Mouse (Mus musculus): ENCODE measurements around the gene Smarcc1. TPM values are rescaled to one million over a fixed set of nuclear protein-coding genes. Genes with fewer than 3 reads are reported as not detected.

Smarcc1 gene
- polyA plus RNA-seq, 1 experiment: 127 TPM

GRCm38 (mm10) chr9:110162441-110162840 is 44.9 kb downstream of the Smarcc1 start:
- H3K27ac ChIP-seq (ENCODE audit: insufficient read depth, low read length): no peak overlapping the region
- TF ChIP-seq CTCF (IDR thresholded peaks at IDR 0.05; ENCODE audit: borderline replicate concordance, insufficient read depth, low read length): no peak
- 0 out of 2 replicates have a peak, but pooled peaks cover 7% of the 10 kb centered on the region for H3K4me1 ChIP-seq (ENCODE audit: control insufficient read depth, insufficient read depth, low read length)
- no peak overlapping the region for H3K4me3 ChIP-seq (ENCODE audit: insufficient read depth, low read length)

GRCm38 (mm10) chr9:110163071-110163470 is 45.6 kb downstream of the Smarcc1 start:
- no peak overlapping the region for H3K27ac ChIP-seq (ENCODE audit: insufficient read depth, low read length)
- TF ChIP-seq POLR2A (IDR thresholded peaks at IDR 0.05; ENCODE audit: low read depth, low read length) (no peak), CTCF (IDR thresholded peaks at IDR 0.05; ENCODE audit: borderline replicate concordance, insufficient read depth, low read length) (no peak)
- H3K4me3 ChIP-seq (ENCODE audit: insufficient read depth, low read length): no peak overlapping the region
- 0 out of 2 replicates have a peak, but pooled peaks cover 7% of the 10 kb centered on the region for H3K4me1 ChIP-seq (ENCODE audit: control insufficient read depth, insufficient read depth, low read length)

GRCm38 (mm10) chr9:110170858-110171257 is 53.4 kb downstream of the Smarcc1 start:
- H3K4me3 ChIP-seq (ENCODE audit: insufficient read depth, low read length): no peak overlapping the region
- TF ChIP-seq CTCF (IDR thresholded peaks at IDR 0.05; ENCODE audit: borderline replicate concordance, insufficient read depth, low read length) (no peak), POLR2A (IDR thresholded peaks at IDR 0.05; ENCODE audit: low read depth, low read length) (no peak)
- peaks cover 2% of the 10 kb centered on the region; the same call in 1 of the 2 replicates for H3K4me1 ChIP-seq (ENCODE audit: control insufficient read depth, insufficient read depth, low read length)
- H3K27ac ChIP-seq (ENCODE audit: insufficient read depth, low read length): peak overlapping the region; percentile 45; the same call in 1 of the 2 replicates

- no peaks in the 10 kb centered on the region for H3K4me1 ChIP-seq (ENCODE audit: control insufficient read depth, insufficient read depth, low read length)
- H3K4me3 ChIP-seq (ENCODE audit: insufficient read depth, low read length): no peak overlapping the region
- no peak overlapping the region for H3K27ac ChIP-seq (ENCODE audit: insufficient read depth, low read length)
- TF ChIP-seq CTCF (IDR thresholded peaks at IDR 0.05; ENCODE audit: borderline replicate concordance, insufficient read depth, low read length): no peak
- TF ChIP-seq POLR2A (IDR thresholded peaks at IDR 0.05; ENCODE audit: low read depth, low read length): no peak
Measured at GRCm38 (mm10) chr9:110199870-110200269, 82.4 kb downstream of the Smarcc1 start.

- H3K4me3 ChIP-seq (ENCODE audit: insufficient read depth, low read length): no peak overlapping the region
- H3K27ac ChIP-seq (ENCODE audit: insufficient read depth, low read length): peak overlapping the region; percentile 11; the same call in 1 of the 2 replicates
- peaks cover 5% of the 10 kb centered on the region for H3K4me1 ChIP-seq (ENCODE audit: control insufficient read depth, insufficient read depth, low read length)
- no peak for TF ChIP-seq CTCF (IDR thresholded peaks at IDR 0.05; ENCODE audit: borderline replicate concordance, insufficient read depth, low read length)
- TF ChIP-seq POLR2A (IDR thresholded peaks at IDR 0.05; ENCODE audit: low read depth, low read length): no peak
Measured at GRCm38 (mm10) chr9:110205526-110206404, 88.3 kb downstream of the Smarcc1 start.

DNA sequence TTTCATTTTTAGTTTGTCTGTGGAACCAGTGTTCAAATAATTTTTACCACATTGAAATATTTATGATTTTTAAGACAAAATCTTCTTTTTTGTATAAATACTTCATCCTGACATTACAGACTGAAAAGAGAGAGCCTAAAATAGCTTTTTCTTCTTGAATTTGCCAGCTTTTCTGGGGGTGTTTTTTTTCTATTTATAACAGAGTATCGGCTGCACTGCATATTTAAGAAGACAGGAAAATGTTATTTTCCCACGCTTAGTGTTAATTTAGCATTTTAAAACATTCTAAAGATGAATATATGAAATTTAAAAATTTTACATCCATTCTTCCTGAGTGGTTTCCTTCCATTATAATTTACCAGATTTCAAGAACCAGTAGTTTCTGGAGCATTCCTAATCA is 88.9 kb downstream of the Smarcc1 start:
- no peak for TF ChIP-seq CTCF (IDR thresholded peaks at IDR 0.05; ENCODE audit: borderline replicate concordance, insufficient read depth, low read length)
- no peak for TF ChIP-seq POLR2A (IDR thresholded peaks at IDR 0.05; ENCODE audit: low read depth, low read length)
- H3K27ac ChIP-seq (ENCODE audit: insufficient read depth, low read length): no peak overlapping the region
- no peak overlapping the region for H3K4me3 ChIP-seq (ENCODE audit: insufficient read depth, low read length)
- peaks cover 5% of the 10 kb centered on the region for H3K4me1 ChIP-seq (ENCODE audit: control insufficient read depth, insufficient read depth, low read length)

DNA sequence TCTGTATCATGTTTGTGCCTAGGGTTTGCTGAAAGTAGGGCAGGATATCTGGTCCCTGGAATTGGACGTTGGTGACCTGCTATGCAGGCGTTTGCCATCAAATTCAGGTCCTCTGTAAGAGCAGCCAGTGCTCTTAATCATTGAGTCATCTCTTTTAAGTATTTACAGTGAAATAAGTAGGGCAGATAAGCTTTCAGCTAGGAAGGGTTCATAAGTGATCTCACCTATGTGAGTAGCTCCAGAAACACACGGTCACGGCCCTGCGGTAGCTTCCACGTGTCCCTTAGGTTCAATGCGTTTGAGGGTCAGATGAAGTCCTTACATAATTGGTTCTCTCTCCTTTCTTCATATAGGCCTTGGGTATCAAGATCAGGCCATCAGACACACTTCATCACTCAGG is 90.8 kb downstream of the Smarcc1 start:
- Histone ChIP-seq H3K4me3 (ENCODE audit: insufficient read depth, low read length) (no peak overlapping the region), H3K4me1 (ENCODE audit: control insufficient read depth, insufficient read depth, low read length) (peaks cover 5% of the 10 kb centered on the region), H3K27ac (ENCODE audit: insufficient read depth, low read length) (no peak overlapping the region)
- TF ChIP-seq POLR2A (IDR thresholded peaks at IDR 0.05; ENCODE audit: low read depth, low read length) (no peak), CTCF (IDR thresholded peaks at IDR 0.05; ENCODE audit: borderline replicate concordance, insufficient read depth, low read length) (no peak)

DNA sequence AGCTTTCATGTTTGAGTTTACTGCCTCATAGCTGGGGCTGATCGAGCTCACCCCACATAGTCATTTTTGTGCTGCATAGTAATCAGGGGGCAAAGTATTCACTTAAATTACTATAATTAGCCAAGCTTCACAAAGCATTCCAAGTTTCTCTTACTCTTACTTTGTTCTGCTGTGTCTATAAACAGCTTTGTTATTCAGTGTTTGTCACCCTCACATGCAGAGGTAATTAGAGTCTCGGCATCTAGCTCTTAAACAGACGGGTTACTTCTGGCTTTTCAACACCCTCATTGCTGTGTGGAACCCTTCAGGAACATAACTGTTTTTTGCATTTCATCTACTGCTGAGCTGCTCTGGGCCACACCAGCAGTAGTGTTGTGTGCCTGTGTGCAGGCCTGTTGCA is 91.5 kb downstream of the Smarcc1 start:
- Histone ChIP-seq H3K27ac (ENCODE audit: insufficient read depth, low read length) (no peak overlapping the region), H3K4me3 (ENCODE audit: insufficient read depth, low read length) (no peak overlapping the region), H3K4me1 (ENCODE audit: control insufficient read depth, insufficient read depth, low read length) (peaks cover 5% of the 10 kb centered on the region)
- TF ChIP-seq CTCF (IDR thresholded peaks at IDR 0.05; ENCODE audit: borderline replicate concordance, insufficient read depth, low read length) (no peak), POLR2A (IDR thresholded peaks at IDR 0.05; ENCODE audit: low read depth, low read length) (no peak)

- TF ChIP-seq POLR2A (IDR thresholded peaks at IDR 0.05; ENCODE audit: low read depth, low read length) (no peak), CTCF (IDR thresholded peaks at IDR 0.05; ENCODE audit: borderline replicate concordance, insufficient read depth, low read length) (no peak)
- no peak overlapping the region for H3K4me3 ChIP-seq (ENCODE audit: insufficient read depth, low read length)
- 0 out of 2 replicates have a peak, but pooled peaks cover 2% of the 10 kb centered on the region for H3K4me1 ChIP-seq (ENCODE audit: control insufficient read depth, insufficient read depth, low read length)
- no peak overlapping the region for H3K27ac ChIP-seq (ENCODE audit: insufficient read depth, low read length)
Measured at GRCm38 (mm10) chr9:110224273-110224672, 106.8 kb downstream of the Smarcc1 start.

GRCm38 (mm10) chr9:110226191-110226590 is 108.7 kb downstream of the Smarcc1 start:
- H3K4me3 ChIP-seq (ENCODE audit: insufficient read depth, low read length): no peak overlapping the region
- H3K27ac ChIP-seq (ENCODE audit: insufficient read depth, low read length): peak overlapping the region; percentile 0; the same call in 1 of the 2 replicates
- TF ChIP-seq CTCF (IDR thresholded peaks at IDR 0.05; ENCODE audit: borderline replicate concordance, insufficient read depth, low read length) (no peak), POLR2A (IDR thresholded peaks at IDR 0.05; ENCODE audit: low read depth, low read length) (no peak)
- 0 out of 2 replicates have a peak, but pooled peaks cover 2% of the 10 kb centered on the region for H3K4me1 ChIP-seq (ENCODE audit: control insufficient read depth, insufficient read depth, low read length)

Measured in embryonic fibroblast, embryonic 13.5 days (primary cell).